Mouse (Mus musculus): Measurements from ENCODE around the gene 3425401B19Rik.

- TF ChIP-seq CTCF (IDR thresholded peaks at IDR 0.05; ENCODE audit: control insufficient read depth, insufficient read depth, insufficient replicate concordance, low read depth, low read length): no peak
- TF ChIP-seq POLR2A (IDR thresholded peaks at IDR 0.05; ENCODE audit: control insufficient read depth, low read depth, low read length): no peak
Measured at GRCm38 (mm10) chr14:32696344-32696743, 11.3 kb upstream of the 3425401B19Rik start.

All from testis, adult 2 months (tissue).